Mouse (Mus musculus): ENCODE measurements around the gene Zbp1.

GRCm38 (mm10) chr2:173207051-173207450 lies 11.7 kb downstream of the Zbp1 start:
- no peak for TF ChIP-seq POLR2A (IDR thresholded peaks at IDR 0.05; ENCODE audit: control insufficient read depth, extremely low read depth, insufficient read depth, low read length, poor library complexity)
- TF ChIP-seq CTCF (IDR thresholded peaks at IDR 0.05; ENCODE audit: borderline replicate concordance, control insufficient read depth, extremely low read depth, insufficient read depth, low read length, poor library complexity) = no peak
